Mouse (Mus musculus) layer of hippocampus, postnatal 10 days (tissue): ENCODE measurements at regions not wholly inside any gene's neighbourhood (a gene's known extent, or its start where the extent isn't known, plus 50 kb on each side); places are given as distances from the start of the nearest gene placed in this dataset.
A peak's percentile ranks its signal among the peaks of the same experiment; 100 is the strongest.

Experiments used
- DNase-seq, 2 experiments: peaks; one replicate each; pipeline ENCODE4 v3.0.0; 2021; ENCODE audit warnings: low spot score in 2 of 2

DNA sequence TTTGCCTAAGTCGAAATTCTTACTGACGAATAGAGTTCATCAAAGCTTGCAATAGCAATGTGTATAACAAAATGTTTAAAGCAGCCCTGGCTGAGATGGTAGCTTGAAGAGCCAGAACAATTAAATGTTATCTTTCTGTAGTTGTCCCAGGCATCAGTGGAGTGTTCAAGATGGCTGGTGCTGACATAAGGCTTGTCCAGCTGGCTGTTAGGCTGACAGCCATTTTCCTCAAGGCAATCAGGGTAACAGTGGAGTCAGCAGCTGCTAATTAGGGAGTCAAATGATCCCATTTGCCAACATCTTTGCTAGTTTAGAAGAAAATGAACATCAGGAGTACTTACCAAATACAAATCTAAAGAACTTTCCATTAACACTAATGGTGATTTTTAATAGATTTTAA, 936.3 kb downstream of the Nsun3 start:
- peak; percentile 25 to 37 for DNase-seq
